Mouse (Mus musculus): ENCODE data around the gene Ulk4.

GRCm38 (mm10) chr9:121057401-121057800, 219.6 kb downstream of the Ulk4 start:
- TF ChIP-seq CTCF (conservative IDR thresholded peaks at IDR 0.05; ENCODE audit: low read length) = no peak
- no peak for TF ChIP-seq NANOG (IDR thresholded peaks at IDR 0.05; ENCODE audit: borderline replicate concordance, low read length)
- no peak for TF ChIP-seq POU5F1 (IDR thresholded peaks at IDR 0.05; ENCODE audit: borderline replicate concordance, low read length)

All from E14TG2a.4 (cell line).